Mouse (Mus musculus): ENCODE results near the gene D430041D05Rik.
A peak's percentile ranks its signal among the peaks of the same experiment; 100 is the strongest.

D430041D05Rik gene

DNA sequence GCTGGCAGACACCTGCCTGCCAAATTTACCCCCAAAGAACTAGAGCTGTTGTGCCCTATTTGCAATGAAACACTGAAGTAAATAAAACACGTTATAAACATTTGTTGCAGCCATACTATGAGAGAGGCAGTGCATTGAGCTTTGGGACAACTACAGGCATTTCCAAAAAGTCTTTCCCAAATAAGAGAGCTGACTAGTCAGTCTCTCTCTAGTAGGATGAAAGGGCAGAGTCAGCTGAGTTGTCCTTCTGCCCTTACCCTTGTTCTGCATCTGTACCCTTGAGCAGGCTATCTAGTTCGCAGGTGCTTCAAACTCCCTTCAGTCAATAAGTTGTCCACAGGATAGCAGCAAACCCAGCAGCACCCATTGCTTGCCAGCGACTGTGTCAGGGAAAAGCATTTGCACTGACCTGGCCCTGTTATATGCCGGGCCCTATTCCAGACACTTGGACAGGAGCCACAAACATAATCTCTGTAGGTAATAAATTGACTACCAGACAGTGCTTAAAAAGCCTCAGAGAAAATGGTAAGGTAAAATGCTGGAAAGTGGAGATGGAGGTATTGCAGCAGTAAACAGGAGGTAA lies at the start of gene D430041D05Rik:
TSS of gene D430041D05Rik (minus strand) at position 51 of the 583 bp plus-strand sequence.
- DNase-seq (ENCODE audit: low read depth): no peak

DNA sequence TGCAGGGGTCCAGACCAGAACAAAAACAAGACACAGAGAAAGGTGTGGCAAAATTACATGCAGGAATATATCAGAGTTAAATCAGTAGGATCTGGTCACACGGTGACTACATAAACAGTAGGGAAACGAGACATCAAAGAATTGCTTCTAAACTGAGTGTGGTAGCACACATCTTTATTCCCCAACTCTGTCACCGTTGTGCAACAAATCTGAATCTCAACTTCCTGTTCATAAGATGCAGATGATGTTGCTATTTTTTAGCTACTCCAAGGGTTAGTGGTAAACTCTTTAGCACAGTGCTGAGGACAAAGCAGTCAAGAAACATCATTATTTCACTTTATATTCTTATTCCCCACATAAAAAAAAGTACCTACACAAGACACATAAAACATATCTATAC lies 49.2 kb upstream of the D430041D05Rik start:
- DNase-seq (ENCODE audit: low read depth): no peak

DNA sequence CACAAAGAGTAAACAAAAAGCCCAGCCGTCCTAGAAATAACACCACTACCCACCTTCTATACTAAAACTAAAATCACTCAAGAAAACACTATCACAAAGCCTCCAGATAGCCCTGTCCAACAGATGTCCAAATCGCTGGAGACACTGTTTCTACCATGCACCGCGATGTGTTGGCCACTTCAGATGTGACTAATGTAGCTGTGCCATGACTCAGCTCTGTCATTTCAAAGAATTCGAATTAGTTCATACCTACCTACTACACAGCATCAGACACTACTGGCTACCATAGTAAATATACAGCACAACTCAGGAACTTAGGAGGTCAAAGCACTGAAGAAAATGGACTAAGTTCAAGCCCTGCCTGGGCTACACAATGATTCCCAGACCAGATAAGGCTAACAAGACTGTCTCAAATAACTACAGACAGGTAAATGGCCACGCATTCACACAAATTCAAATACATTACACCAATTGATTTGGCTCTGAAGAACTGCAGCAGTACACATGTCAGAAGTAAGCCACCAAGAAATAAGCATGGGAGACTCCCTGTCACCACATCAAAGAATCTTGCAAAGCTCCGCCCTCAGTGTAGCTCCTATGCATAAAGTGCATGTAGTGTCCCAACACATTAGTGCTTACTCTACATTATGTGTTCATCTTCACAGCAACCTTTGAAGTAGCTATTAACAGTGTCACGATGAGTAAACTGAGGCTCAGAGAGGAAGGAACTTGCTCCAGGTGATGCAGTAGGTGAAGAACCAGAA lies 47.9 kb upstream of the D430041D05Rik start:
- no peak for DNase-seq (ENCODE audit: low read depth)

DNA sequence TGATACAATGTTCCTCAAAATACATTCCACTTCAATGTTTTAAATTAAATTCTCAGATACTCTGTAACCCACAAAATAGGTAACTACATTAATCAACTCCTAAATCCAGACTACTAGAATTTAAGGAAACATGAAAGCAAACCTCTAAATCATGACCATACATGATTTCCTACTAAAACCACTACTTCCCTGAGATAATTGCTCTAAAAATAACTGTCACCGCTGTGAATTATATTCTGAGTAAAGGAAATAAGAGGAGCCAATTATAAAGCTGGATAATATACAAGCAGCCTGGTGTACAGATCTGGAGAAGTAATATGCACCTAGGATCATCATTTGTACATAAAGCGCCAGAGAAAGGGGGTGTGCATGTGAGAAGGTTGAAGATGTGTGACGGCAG lies 46.3 kb upstream of the D430041D05Rik start:
- no peak for DNase-seq (ENCODE audit: low read depth)

DNA sequence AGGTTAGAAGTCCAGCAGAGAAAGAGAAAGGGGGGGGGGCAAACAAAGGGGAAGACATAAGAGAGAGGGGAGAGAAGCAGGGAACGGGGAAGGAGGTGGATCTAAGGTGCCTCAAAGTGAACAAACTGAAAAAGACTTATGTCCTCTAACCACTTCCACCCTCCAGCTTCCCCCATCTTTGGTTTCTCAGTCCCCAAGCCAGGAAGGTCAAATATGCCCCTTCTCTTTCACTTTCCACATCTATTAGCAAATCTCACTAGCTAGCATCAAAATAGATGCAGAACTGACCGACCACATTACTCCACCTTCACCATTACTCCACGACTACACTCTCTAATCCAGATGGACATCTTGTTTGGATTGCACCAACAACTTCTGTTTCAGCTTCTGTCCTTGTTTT lies 39.9 kb upstream of the D430041D05Rik start:
- DNase-seq (ENCODE audit: low read depth): no peak

DNA sequence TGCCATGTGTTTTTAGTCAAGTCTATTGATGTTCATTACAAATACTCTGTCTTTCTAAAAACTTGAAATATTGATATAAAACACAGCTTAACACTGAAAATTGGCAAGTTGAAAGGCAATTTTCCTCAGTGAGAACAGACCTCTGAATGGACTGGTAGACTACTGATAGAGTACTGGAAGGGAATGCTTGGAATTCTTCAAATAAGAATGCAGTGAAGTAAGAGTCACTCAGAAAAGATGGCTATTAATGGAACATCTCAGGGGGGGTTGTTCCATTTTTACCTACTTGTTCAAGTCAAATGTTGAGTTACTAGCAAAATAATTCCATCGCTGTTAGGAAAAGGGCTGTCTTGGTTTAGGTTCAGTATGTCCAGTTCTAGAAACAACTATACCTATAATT lies 38.4 kb upstream of the D430041D05Rik start:
- no peak for DNase-seq (ENCODE audit: low read depth)

DNA sequence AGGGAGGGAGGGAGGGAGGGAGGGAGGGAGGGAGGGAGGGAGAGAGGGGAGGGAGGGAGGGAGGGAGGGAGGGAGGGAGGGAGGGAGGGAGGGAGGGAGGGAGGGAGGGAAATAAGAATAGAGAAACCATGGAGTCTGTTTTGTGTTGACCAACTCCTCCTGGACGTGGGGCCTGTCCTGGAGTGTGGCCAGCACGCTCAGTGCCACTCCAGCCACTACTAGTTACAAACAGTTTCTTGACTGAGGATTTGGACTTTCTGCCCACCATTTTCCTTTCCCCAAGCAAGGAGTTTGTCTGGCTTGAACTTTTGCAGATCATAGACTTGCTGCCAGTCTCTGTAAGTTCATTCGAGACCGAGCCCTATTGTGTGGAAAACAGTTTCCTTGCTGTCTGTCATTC lies 37.4 kb upstream of the D430041D05Rik start:
- no peak for DNase-seq (ENCODE audit: low read depth)

DNA sequence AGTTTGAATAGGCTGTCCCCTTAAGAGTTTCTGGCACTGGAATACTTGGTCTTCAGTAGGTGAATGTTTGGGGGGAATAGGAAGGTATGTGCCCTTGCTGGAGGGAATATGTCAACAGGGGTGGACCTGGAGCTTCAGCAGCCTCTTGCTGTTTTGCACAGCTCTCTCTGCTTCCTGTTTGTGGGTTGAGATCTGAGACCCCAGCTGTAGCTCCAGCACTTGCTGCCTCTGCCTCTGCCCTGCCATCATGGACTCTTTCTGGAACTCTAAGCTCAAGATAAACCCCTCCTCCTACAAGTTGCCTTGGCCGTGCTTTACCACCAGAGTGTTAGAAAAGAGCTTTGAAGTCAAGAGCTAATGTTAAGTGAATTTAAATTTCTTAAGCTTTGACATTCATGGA lies 35.2 kb upstream of the D430041D05Rik start:
- no peak for DNase-seq (ENCODE audit: low read depth)

DNA sequence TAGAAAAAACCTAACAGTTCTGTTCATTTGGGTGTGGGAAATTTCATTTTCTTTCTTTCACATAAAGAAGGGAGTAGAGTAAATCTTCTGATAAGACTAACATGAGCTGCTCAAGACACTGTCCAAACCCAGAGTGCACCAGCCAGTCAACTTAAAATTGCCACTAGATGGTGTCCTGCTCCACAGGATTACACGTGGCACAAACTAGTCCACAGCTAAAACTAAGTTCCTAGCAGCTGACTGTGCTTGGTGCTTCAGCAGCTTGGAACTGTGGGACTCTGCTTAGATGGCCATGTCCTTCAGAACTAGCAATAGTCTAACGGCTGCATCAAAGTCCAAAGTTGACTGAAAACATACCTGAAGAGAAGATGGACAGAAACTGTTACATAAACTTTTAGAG lies 34.0 kb upstream of the D430041D05Rik start:
- peak; percentile 52 for DNase-seq (ENCODE audit: low read depth)

DNA sequence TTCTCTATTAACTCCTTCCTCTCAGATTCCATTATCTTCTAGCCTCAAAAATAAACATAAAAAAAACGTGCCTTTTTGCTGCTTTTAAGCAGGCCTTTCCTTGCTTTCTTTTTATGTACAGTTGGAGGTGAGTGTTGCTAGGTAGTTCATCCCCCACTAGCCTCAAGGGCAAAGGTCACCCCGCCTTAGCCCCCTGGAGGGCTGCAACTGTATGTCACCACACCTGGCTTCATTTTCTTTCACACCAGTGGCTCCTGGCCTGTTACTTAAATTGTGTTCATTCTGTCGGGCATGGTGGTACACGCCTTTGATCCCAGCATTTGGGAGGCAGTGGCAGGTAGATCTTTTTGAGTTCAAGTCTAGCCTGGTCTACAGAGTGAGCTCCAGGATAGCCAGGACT lies 31.5 kb upstream of the D430041D05Rik start:
- DNase-seq (ENCODE audit: low read depth): no peak

DNA sequence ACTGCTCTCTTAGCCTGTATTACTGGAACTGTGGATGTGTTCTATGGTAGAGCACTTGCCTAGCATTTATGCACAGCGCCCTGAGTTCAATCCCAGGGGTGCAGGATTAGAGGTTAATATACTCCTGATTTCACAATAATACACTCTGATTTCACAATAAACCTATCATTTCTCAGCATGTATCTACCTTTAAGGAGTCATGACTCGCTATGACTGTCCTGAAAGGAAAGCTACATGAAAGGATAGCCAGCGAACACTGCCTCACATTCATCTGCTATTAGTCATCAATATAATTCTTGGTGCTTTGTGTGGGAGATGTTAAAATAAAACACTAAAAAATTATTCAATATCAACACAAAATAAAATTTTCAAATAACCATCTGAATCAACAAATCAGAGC lies 25.4 kb upstream of the D430041D05Rik start:
- DNase-seq (ENCODE audit: low read depth): no peak

DNA sequence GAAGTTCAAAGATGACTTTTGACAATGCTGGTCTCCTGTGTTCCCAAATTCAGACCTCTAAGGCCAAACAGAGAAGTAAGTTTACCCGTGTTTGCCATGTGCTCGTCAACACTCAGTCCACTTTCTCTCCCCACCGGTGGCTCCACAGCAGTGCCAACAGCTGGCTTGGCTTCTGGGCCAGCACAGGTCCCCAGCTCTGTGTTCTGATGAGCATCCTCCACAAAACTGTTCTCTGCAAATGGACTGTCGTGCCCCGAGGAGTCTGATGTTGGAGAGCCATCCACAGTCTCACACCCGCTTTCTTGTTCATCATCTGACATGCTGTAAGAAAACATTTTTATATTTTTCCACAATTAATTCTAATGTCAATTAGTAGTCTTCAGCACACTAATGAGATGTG lies 20.3 kb upstream of the D430041D05Rik start:
- no peak for DNase-seq (ENCODE audit: low read depth)

DNA sequence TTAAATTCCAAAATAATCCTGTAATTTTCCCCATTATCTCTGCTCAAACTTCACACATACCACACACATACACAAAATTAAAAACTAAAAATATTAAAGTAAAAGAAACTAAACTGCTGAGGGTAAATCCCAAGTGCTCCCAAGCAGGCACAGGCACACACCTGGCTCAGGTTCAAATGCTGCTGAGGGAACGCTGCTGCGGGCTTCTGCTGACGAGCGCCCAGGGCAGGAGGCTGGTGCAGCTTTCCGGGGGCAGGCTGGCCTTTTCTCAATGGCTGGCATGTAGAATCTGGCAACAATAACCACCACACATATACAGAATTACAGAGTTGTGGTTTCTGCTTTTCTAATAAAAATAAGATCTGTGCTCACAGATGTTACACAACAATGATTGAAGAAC lies 19.8 kb upstream of the D430041D05Rik start:
- DNase-seq (ENCODE audit: low read depth): no peak

DNA sequence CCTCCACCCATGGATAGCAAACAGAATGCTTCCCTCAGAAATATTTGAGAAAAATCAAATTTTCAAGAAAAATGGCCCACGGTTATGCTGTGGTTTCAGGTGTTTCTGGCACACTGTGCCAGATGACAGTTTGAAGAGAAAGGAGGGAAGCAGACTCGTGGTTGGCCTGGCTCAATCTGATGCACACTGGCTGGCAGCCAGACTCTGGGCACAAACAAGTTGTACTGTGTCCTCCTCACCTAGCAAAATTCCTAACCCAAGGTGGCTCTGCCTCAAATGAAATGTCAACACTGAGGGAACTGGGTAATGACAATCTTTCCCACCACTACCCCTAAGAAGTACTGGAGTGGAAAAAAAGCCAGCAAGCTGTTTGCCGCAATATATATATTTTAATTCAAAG lies 15.3 kb upstream of the D430041D05Rik start:
- DNase-seq (ENCODE audit: low read depth): no peak

DNA sequence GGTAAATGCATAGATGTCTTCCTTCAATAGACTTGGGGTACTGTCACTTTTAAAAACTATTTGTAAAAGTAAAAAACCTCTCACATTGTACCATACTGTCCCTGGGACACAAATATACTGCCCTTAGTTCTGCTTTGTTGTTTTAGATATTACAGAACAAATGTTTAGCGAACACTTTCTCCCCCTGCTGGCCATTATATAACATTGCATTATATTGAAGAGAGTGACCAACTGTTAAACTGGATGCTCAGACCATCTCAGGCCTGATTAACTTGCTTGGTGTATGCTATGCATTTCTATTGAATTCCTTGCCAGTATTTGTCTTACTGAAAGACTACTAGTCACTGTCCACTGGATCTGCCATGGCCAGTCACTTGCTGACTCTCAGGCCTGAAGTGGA lies 11.4 kb upstream of the D430041D05Rik start:
- DNase-seq (ENCODE audit: low read depth): peak; percentile 10

DNA sequence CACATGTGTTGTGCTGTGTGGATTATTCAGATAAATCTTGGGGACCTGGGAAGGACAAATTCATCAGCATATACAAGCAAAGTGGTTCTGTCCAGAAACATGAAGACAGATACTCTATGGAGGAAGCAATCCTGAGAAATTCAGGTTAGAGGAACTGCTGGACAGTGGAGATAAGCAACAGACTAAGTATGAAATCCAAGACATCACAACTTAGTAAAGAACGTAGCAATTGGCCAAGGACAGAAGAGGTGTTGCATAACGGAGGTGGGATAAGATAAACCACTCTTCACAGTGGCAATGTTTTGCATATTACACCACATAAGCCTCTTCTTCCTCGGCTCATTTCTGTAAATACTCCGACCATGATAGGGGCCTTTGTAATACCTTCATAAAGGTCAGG lies 10.0 kb upstream of the D430041D05Rik start:
- DNase-seq (ENCODE audit: low read depth): no peak

DNA sequence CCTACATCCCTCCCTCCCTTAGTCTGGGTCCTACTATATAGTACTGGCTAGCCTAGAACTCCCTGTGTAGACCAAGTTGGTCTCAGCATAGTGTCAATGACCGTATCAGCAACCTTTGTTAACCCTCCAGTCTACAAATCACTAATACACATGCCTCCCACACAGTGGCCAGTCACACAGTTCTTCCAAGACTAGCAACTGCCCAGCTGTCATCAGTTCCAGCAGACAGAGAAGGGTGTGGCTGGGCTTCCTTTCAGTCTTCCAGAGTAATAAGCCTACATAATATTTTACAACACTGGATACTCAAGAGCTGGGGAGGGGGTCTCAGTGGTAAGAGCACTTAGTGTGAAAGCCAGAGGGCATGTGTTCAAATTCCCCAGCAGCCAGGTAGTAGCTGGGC lies 9.2 kb upstream of the D430041D05Rik start:
- DNase-seq (ENCODE audit: low read depth): no peak

DNA sequence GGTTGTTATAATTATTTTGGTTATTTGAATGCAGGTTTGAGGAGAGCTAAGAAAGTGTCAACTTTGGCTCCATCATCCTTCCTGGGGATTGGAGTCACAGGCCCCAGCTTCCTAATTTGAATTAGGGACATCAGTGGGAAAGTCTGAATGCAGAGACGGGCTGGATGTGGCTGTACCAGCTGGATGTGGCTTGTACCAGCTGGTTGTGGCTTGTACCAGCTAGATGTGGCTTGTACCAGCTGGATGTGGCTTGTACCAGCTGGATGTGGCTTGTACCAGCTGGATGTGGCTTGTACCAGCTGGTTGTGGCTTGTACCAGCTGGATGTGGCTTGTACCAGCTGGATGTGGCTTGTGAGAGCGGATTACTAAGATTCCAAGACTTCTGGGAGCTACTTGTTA lies 8.6 kb upstream of the D430041D05Rik start:
- DNase-seq (ENCODE audit: low read depth): no peak

DNA sequence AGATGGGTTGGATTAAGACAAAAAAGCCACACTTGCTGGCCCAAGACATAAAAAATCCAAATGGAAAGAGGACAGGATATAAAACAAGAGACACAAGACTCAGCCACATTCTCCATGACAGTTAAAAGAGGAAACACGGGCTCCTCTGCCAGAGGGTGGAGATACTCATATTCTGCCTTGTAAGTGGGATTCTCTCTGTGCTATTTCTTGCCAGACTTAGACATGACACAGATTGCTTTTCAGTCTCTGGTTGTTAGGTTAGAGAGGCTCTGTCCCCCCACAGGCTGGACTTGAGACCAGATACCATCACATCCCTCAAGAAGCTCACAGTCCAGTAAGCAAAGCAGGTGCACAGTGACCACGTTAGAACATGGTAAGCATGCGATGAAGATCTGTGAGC lies 2.2 kb upstream of the D430041D05Rik start:
- DNase-seq (ENCODE audit: low read depth): no peak

DNA sequence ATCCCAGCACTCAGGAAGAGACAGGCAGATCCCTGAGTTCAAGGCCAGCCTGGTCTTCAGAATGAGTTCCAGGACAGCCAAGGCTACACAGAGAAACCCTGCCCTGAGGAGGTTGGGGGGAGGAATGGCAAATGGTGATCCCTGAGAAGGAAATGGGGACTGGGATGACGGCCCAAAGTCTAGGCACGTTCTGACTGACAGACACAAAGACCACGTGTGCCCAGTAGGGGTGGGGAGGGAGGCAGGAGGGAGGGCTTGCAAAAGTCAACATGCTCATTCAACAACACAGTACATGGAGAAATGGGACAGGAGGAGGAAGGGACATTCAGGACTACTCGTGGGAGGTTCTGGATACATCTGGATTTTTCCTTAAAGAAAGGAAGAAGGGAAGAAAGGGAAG lies 1.7 kb upstream of the D430041D05Rik start:
- DNase-seq (ENCODE audit: low read depth): no peak

DNA sequence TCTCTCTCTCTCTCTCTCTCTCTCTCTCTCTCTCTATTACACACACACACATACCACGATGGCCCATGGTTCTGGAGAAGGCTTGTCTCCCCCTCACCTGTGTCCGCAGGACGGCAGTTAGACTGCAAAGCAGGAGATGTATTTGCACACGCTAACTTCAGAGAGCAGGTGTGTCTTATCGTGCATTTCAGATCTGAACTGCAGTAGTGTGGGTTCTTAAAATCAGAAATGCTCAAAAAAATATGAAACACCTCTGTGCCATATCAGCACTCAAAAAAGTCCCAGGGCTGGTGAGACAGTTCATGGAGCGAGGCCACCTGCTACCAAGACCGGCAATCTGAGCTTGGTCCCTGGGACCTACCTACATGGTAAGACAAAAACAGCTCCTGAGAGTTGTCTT lies 993 bp upstream of the D430041D05Rik start:
- DNase-seq (ENCODE audit: low read depth): no peak

DNA sequence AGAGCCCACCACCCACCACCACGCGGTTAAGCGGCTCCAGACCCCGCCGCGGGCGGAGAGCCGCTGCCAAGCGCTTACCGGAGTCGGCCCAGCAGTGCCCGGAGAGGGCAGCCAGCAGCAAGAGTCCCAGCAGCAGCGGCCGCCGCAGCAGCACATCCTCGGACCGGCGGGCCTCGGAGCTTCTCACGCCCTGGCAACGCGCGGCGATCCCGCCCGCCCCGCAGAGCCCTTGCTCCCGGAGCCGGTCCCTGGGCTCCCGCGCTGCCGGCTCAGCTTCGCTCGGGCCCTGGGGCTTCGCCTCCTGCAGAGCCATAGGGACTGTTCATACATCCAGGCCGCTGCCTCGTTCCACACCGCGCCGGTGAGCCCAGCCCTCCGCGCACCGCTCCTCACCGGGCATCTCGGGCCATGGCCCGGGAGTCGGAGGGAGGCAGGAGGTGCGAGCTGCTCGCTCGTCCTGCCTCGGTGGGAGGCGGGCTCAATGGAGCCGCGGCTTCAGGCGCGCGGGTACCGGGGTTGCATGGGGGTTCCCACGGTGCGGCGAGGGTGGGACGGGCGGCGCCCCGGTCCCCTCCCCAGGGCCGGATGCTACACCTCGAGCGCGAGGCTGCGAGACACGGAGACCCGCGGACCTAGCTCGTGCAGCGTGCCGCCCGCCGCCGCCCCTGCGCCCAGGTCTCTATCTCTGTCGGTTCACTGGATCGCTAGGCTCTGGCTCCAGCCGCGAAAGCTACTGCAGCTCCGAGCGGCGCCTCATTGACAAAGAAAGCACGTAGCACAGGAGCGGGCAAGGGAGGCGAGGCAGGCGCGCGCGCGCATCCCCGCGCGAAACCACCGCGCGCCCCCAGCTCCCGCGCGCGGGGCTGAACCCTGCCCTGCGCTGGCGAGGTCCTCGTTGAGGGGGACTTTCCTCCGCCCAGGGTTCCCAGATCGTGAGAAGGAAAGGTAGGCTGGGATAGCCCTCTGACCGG lies 677 bp downstream of the D430041D05Rik start:
- no peak for DNase-seq (ENCODE audit: low read depth)

DNA sequence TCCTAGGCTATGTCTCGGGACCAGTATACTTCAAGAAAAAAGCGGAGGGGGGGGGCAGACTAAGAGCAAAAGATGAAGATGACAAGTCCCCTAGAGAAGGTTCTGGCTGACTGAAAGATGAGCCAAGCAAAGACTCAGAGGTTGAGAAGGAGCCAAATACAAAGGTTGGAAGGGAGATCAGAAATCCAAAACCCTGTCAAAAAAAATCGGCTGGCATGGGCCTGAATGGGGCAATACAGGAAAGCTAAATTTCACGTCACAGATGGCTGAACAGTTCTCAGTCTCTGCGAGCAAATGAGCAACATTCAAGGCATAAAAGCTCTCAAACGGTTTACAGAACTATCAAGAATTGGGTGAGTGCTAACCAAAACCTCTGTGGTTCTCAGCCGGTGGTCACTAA lies 2.5 kb downstream of the D430041D05Rik start:
- DNase-seq (ENCODE audit: low read depth): no peak
